Mouse (Mus musculus): ENCODE results near the gene Calcr. TPM values are rescaled to one million over a fixed set of nuclear protein-coding genes. Genes with fewer than 3 reads are reported as not detected.

The Calcr gene
- polyA plus RNA-seq (2014; fragmentation: Illumina TruSeq; extraction: RNeasy Lipid Tissue Mini Kit (QIAGEN cat#74804); ENCODE audit: low replicate concordance), result not detected

DNA sequence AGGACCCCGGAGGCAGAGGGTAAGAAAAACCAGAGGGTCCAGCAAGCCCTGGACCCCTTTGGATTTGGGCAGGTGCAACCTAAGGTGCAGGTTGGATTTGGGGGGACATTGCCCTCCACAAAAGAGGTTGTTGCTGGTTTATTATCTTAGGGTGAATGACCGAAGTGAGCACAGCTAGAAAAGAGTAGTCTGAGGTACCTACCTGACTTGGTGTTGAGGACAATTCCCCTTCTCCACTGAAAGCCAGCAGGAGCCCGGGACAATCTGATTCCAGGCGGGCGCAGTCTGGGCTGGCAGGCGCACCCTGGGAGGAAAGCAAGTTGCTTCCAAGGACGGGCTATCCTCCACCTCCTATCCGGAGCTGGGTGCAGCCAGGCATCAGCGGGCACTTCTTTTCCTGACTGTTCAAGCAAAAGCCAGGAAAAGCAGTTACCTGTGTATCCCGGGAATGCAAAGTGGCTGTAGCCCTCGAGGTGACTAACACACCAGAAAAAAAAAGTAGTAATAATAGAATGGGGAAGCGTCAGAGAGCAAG is at the start of gene Calcr:
TSS of gene Calcr (minus strand) at position 485 of the 535 bp plus-strand sequence.

Other genes with a start within 250 kb of the Calcr start
- gene Tfpi2, start 224.2 kb upstream of the Calcr start, polyA plus RNA-seq (2014; fragmentation: Illumina TruSeq; extraction: RNeasy Lipid Tissue Mini Kit (QIAGEN cat#74804); ENCODE audit: low replicate concordance), result 20.5 TPM
- gene Gngt1, start 229.1 kb upstream of the Calcr start, polyA plus RNA-seq (2014; fragmentation: Illumina TruSeq; extraction: RNeasy Lipid Tissue Mini Kit (QIAGEN cat#74804); ENCODE audit: low replicate concordance), result 0.41 TPM
- gene Gng11, start 239.2 kb upstream of the Calcr start, polyA plus RNA-seq (2014; fragmentation: Illumina TruSeq; extraction: RNeasy Lipid Tissue Mini Kit (QIAGEN cat#74804); ENCODE audit: low replicate concordance), result 54.0 TPM

Measured in small intestine, adult 10 weeks (tissue).